Mouse (Mus musculus): ENCODE results near the gene Exo5. TPM values are rescaled to one million over a fixed set of nuclear protein-coding genes. Genes with fewer than 3 reads are reported as not detected.

The Exo5 gene
- total and polyA plus RNA-seq, 2 experiments: 1.4 to 5.4 TPM

- H3K36me3 ChIP-seq (ENCODE audit: control insufficient read depth, insufficient read depth, low read length): no peaks in the 10 kb centered on the region
- H3K27ac ChIP-seq (replicated peaks; ENCODE audit: insufficient read depth, low read depth, low read length): no peak overlapping the region
- H3K4me1 ChIP-seq (ENCODE audit: control insufficient read depth, insufficient read depth, low read length): peaks cover 5% of the 10 kb centered on the region
- DNase-seq (ENCODE audit: extremely low read depth, low read depth, low spot score): no peak
- no peak overlapping the region for H3K9ac ChIP-seq (ENCODE audit: low read depth, low read length)
- H3K79me2 ChIP-seq (ENCODE audit: control insufficient read depth, insufficient read depth, low read length): no peaks in the 10 kb centered on the region; the same call in 1 of the 2 replicates
- 74% methylated on average over 1 of the region's 1 CpGs for WGBS
- H3K27me3 ChIP-seq (ENCODE audit: control insufficient read depth, insufficient read depth, low read length): no peaks in the 10 kb centered on the region
- H3K4me3 ChIP-seq (ENCODE audit: insufficient read depth, low read depth, low read length): no peak overlapping the region
- no peak for TF ChIP-seq CTCF (IDR thresholded peaks at IDR 0.05; ENCODE audit: low read depth, low read length)
- no peak for TF ChIP-seq POLR2A (IDR thresholded peaks at IDR 0.05; ENCODE audit: extremely low read depth, insufficient read depth, low read length)
Measured at GRCm38 (mm10) chr4:120953667-120954066, 28.9 kb upstream of the Exo5 start.

GRCm38 (mm10) chr4:120953038-120953437 is 28.2 kb upstream of the Exo5 start:
- Histone ChIP-seq H3K79me2 (ENCODE audit: control insufficient read depth, insufficient read depth, low read length) (no peaks in the 10 kb centered on the region; the same call in 1 of the 2 replicates), H3K27me3 (ENCODE audit: control insufficient read depth, insufficient read depth, low read length) (no peaks in the 10 kb centered on the region), H3K9ac (ENCODE audit: low read depth, low read length) (no peak overlapping the region), H3K4me3 (ENCODE audit: insufficient read depth, low read depth, low read length) (no peak overlapping the region), H3K27ac (replicated peaks; ENCODE audit: insufficient read depth, low read depth, low read length) (no peak overlapping the region), H3K4me1 (ENCODE audit: control insufficient read depth, insufficient read depth, low read length) (peaks cover 5% of the 10 kb centered on the region), H3K36me3 (ENCODE audit: control insufficient read depth, insufficient read depth, low read length) (no peaks in the 10 kb centered on the region)
- 86% methylated on average over 4 of the region's 4 CpGs for WGBS
- no peak for DNase-seq (ENCODE audit: extremely low read depth, low read depth, low spot score)
- TF ChIP-seq POLR2A (IDR thresholded peaks at IDR 0.05; ENCODE audit: extremely low read depth, insufficient read depth, low read length): no peak
- TF ChIP-seq CTCF (IDR thresholded peaks at IDR 0.05; ENCODE audit: low read depth, low read length): no peak

- peaks cover 5% of the 10 kb centered on the region for H3K4me1 ChIP-seq (ENCODE audit: control insufficient read depth, insufficient read depth, low read length)
- TF ChIP-seq POLR2A (IDR thresholded peaks at IDR 0.05; ENCODE audit: extremely low read depth, insufficient read depth, low read length): no peak
- no peak for TF ChIP-seq CTCF (IDR thresholded peaks at IDR 0.05; ENCODE audit: low read depth, low read length)
- H3K27ac ChIP-seq (replicated peaks; ENCODE audit: insufficient read depth, low read depth, low read length): no peak overlapping the region
- WGBS: 17% methylated on average over 6 of the region's 6 CpGs
- no peaks in the 10 kb centered on the region for H3K27me3 ChIP-seq (ENCODE audit: control insufficient read depth, insufficient read depth, low read length)
- H3K36me3 ChIP-seq (ENCODE audit: control insufficient read depth, insufficient read depth, low read length): peaks cover under 1% of the 10 kb centered on the region; the same call in 1 of the 2 replicates
- no peaks in the 10 kb centered on the region; the same call in 1 of the 2 replicates for H3K79me2 ChIP-seq (ENCODE audit: control insufficient read depth, insufficient read depth, low read length)
- peak; percentile 40 for DNase-seq (ENCODE audit: extremely low read depth, low read depth, low spot score)
- H3K9ac ChIP-seq (ENCODE audit: low read depth, low read length): peak overlapping the region; percentile 55; the same call in 1 of the 2 replicates
- H3K4me3 ChIP-seq (ENCODE audit: insufficient read depth, low read depth, low read length): peak overlapping the region; percentile 90; the same call in 1 of the 2 replicates
Measured at GRCm38 (mm10) chr4:120952163-120952562, 27.3 kb upstream of the Exo5 start.

GRCm38 (mm10) chr4:120951428-120951973 is 26.7 kb upstream of the Exo5 start, which contains the start of gene Zfp69:
Zfp69 (minus strand) TSS chr4:120951699.
- H3K27ac ChIP-seq (replicated peaks; ENCODE audit: insufficient read depth, low read depth, low read length): peak within 1 kb of the TSS; percentile 96
- TF ChIP-seq CTCF (IDR thresholded peaks at IDR 0.05; ENCODE audit: low read depth, low read length) (no peak), POLR2A (IDR thresholded peaks at IDR 0.05; ENCODE audit: extremely low read depth, insufficient read depth, low read length) (peak; percentile 82)
- no peaks in the 10 kb centered on the region; the same call in 1 of the 2 replicates for H3K79me2 ChIP-seq (ENCODE audit: control insufficient read depth, insufficient read depth, low read length)
- peaks cover 6% of the 10 kb centered on the region; the same call in 1 of the 2 replicates for H3K36me3 ChIP-seq (ENCODE audit: control insufficient read depth, insufficient read depth, low read length)
- H3K27me3 ChIP-seq (ENCODE audit: control insufficient read depth, insufficient read depth, low read length): no peaks in the 10 kb centered on the region
- peak; percentile 73 for DNase-seq (ENCODE audit: extremely low read depth, low read depth, low spot score)
- WGBS: under 1% methylated on average over 60 of the region's 60 CpGs
- H3K9ac ChIP-seq (ENCODE audit: low read depth, low read length): peak within 1 kb of the TSS; percentile 93
- H3K4me3 ChIP-seq (ENCODE audit: insufficient read depth, low read depth, low read length): peak within 1 kb of the TSS; percentile 90
- peaks cover 5% of the 10 kb centered on the region for H3K4me1 ChIP-seq (ENCODE audit: control insufficient read depth, insufficient read depth, low read length)

- Histone ChIP-seq H3K9ac (ENCODE audit: low read depth, low read length) (peak overlapping the region; percentile 86), H3K27me3 (ENCODE audit: control insufficient read depth, insufficient read depth, low read length) (no peaks in the 10 kb centered on the region), H3K4me1 (ENCODE audit: control insufficient read depth, insufficient read depth, low read length) (peaks cover 5% of the 10 kb centered on the region), H3K27ac (replicated peaks; ENCODE audit: insufficient read depth, low read depth, low read length) (peak overlapping the region; percentile 76), H3K4me3 (ENCODE audit: insufficient read depth, low read depth, low read length) (peak overlapping the region; percentile 90), H3K36me3 (ENCODE audit: control insufficient read depth, insufficient read depth, low read length) (peaks cover 8% of the 10 kb centered on the region; the same call in 1 of the 2 replicates), H3K79me2 (ENCODE audit: control insufficient read depth, insufficient read depth, low read length) (no peaks in the 10 kb centered on the region; the same call in 1 of the 2 replicates)
- peak; percentile 49 for DNase-seq (ENCODE audit: extremely low read depth, low read depth, low spot score)
- TF ChIP-seq POLR2A (IDR thresholded peaks at IDR 0.05; ENCODE audit: extremely low read depth, insufficient read depth, low read length) (no peak), CTCF (IDR thresholded peaks at IDR 0.05; ENCODE audit: low read depth, low read length) (no peak)
- 7% methylated on average over 20 of the region's 20 CpGs for WGBS
Measured at GRCm38 (mm10) chr4:120950763-120951427, 26.1 kb upstream of the Exo5 start.
